ENCODE assay signal across 8 mouse cellular contexts in the genomic region with DNA sequence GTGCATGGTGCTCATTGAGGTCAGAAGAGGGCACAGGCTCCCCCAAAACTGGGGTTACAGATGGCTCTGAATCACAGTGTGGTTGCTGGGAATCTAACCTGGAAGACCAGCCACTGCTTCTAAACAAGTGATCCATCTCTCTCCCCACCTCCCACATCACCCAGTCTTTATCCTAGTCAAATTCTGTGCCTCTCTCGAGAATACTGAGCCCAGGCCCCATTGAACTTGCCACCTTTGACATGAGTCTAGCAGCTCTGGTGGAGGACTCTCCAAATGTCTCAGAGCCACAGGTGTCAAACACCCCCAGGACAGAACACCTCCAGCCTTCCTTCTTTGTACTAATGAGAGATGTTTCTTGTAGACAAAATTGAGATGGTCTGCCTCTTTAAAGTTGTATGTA. TPM values are rescaled to one million over a fixed set of nuclear protein-coding genes. Genes with fewer than 3 reads are reported as not detected.
DNase-seq lines count a peak whose midpoint lies in the region; ATAC-seq lines count a peak whose summit lies in the region.

No protein-coding gene starts in this region.

- no peaks in the 10 kb centered on the region for H3K9me3 ChIP-seq in heart, embryonic 11.5 days (replicated peaks; ENCODE audit: control insufficient read depth, low read length)
- H3K9me3 ChIP-seq in forebrain, embryonic 15.5 days = no peaks in the 10 kb centered on the region
- no peaks in the 10 kb centered on the region for H3K9me3 ChIP-seq in liver, embryonic 16.5 days (replicated peaks; ENCODE audit: control insufficient read depth, low read length)

- DNase-seq in heart, adult 18-20 months = no peak
- DNase-seq in A20 (ENCODE audit: low read depth, low spot score) = peak; percentile 7
- DNase-seq in layer of hippocampus, postnatal 10 days (ENCODE audit: low spot score in 2 of 2) = no peak
- no peak for DNase-seq in T-cell, adult 2 months (ENCODE audit: low spot score)

- no peak overlapping the region for H3K9ac ChIP-seq in heart, embryonic 11.5 days (ENCODE audit: low read depth, low read length)
- H3K9ac ChIP-seq in forebrain, embryonic 15.5 days (replicated peaks) = no peak overlapping the region
- H3K9ac ChIP-seq in liver, embryonic 16.5 days (ENCODE audit: low read depth, low read length) = peak overlapping the region; percentile 99

- ATAC-seq in heart, embryonic 11.5 days (replicated peaks; ENCODE audit: insufficient number of reproducible peaks, low FRiP score, low TSS enrichment) = no peak
- ATAC-seq in forebrain, embryonic 15.5 days (replicated peaks) = no peak
- ATAC-seq in liver, embryonic 16.5 days (ENCODE audit: low read depth) = no peak
- ATAC-seq in inflammation-experienced regulatory T-cells, adult 6 months = no peak

- H3K27ac ChIP-seq in heart, embryonic 11.5 days (ENCODE audit: low read depth, low read length) = no peak overlapping the region
- H3K27ac ChIP-seq in forebrain, embryonic 15.5 days (replicated peaks) = no peak overlapping the region
- H3K27ac ChIP-seq in liver, embryonic 16.5 days (ENCODE audit: low read length) = 0 out of 2 replicates have a peak overlapping the region, but pooled peaks have one; percentile 7

- H3K4me2 ChIP-seq in heart, embryonic 11.5 days = peak overlapping the region; percentile 96
- peak overlapping the region; percentile 84 for H3K4me2 ChIP-seq in forebrain, embryonic 15.5 days (replicated peaks)
- H3K4me2 ChIP-seq in liver, embryonic 16.5 days (ENCODE audit: low read depth, low read length) = peak overlapping the region; percentile 94

- H3K27me3 ChIP-seq in heart, embryonic 11.5 days (ENCODE audit: control insufficient read depth, insufficient read depth, low read length) = no peaks in the 10 kb centered on the region
- H3K27me3 ChIP-seq in forebrain, embryonic 15.5 days = no peaks in the 10 kb centered on the region
- H3K27me3 ChIP-seq in liver, embryonic 16.5 days (ENCODE audit: control insufficient read depth, insufficient read depth, low read depth, low read length) = no peaks in the 10 kb centered on the region; the same call in 1 of the 2 replicates

- peaks cover 21% of the 10 kb centered on the region for H3K4me1 ChIP-seq in heart, embryonic 11.5 days (ENCODE audit: control insufficient read depth, insufficient read depth, low read length)
- H3K4me1 ChIP-seq in forebrain, embryonic 15.5 days = peaks cover 36% of the 10 kb centered on the region
- H3K4me1 ChIP-seq in liver, embryonic 16.5 days (ENCODE audit: control insufficient read depth, low read depth, low read length) = peaks cover 56% of the 10 kb centered on the region

- H3K4me3 ChIP-seq in heart, embryonic 11.5 days (ENCODE audit: low read depth, low read length) = peak overlapping the region; percentile 76
- peak overlapping the region; percentile 82 for H3K4me3 ChIP-seq in forebrain, embryonic 15.5 days
- H3K4me3 ChIP-seq in liver, embryonic 16.5 days (ENCODE audit: low read depth, low read length) = peak overlapping the region; percentile 95

- no peaks in the 10 kb centered on the region for H3K36me3 ChIP-seq in heart, embryonic 11.5 days (ENCODE audit: control insufficient read depth, insufficient read depth, low read length)
- H3K36me3 ChIP-seq in forebrain, embryonic 15.5 days = no peaks in the 10 kb centered on the region
- H3K36me3 ChIP-seq in liver, embryonic 16.5 days (ENCODE audit: control insufficient read depth, insufficient read depth) = peaks cover 5% of the 10 kb centered on the region

- 22% methylated on average over 1 of the region's 1 CpGs for WGBS in heart, embryonic 11.5 days (ENCODE audit: insufficient replicate concordance)
- 16% methylated on average over 1 of the region's 1 CpGs for WGBS in forebrain, embryonic 15.5 days
- 17% methylated on average over 1 of the region's 1 CpGs for WGBS in liver, embryonic 16.5 days (ENCODE audit: insufficient replicate concordance)

RNA-seq across cellular contexts. Expression of gene Galnt10, which starts 1.2 kb away (rescaled TPM):
- 7.1 and 10.6 TPM in 2 replicates for polyA plus RNA-seq in heart, embryonic 11.5 days (2014; fragmentation: Nextera tagmentation; extraction: Ambion mirVana)
- 1 to 10 TPM; 7.2 to 8.0 TPM for total RNA-seq in heart, adult 18-20 months (2021)
- polyA plus RNA-seq in forebrain, embryonic 15.5 days (2015; fragmentation: Nextera tagmentation; extraction: Ambion mirVana) = 14.3 and 15.3 TPM in 2 replicates
- polyA plus RNA-seq in liver, embryonic 16.5 days (2015; fragmentation: Nextera tagmentation; extraction: Ambion mirVana) = 24.1 and 26.3 TPM in 2 replicates
- 1 to 10 TPM; 2.8 to 5.2 (median 4.6) TPM for polyA plus RNA-seq in inflammation-experienced regulatory T-cells, adult 6 months (2017; shearing (Covaris generic))
- total RNA-seq in layer of hippocampus, postnatal 10 days (2021) = 10 to 100 TPM; 10.9 to 11.2 TPM
